In genomic region chr2:52913746-52914145, GRCm38 (mm10) we compare ENCODE assay signal across 23 mouse cellular contexts. TPM values are rescaled to one million over a fixed set of nuclear protein-coding genes. Genes with fewer than 3 reads are reported as not detected.
A peak's percentile ranks its signal among the peaks of the same experiment; 100 is the strongest.
DNase-seq lines count a peak whose midpoint lies in the region; ATAC-seq lines count a peak whose summit lies in the region.
"Had no signal": no experiment of that assay in that cellular context is flagged by ENCODE, and none has a peak within 500 bp of the region (broad histone marks: within the 10 kb centered on the region; RNA-seq: fewer than 3 reads in every experiment).

No protein-coding gene starts in this region.

- 20% methylated on average over 5 of the region's 5 CpGs for WGBS in limb, embryonic 11.5 days
- 23% methylated on average over 5 of the region's 5 CpGs for WGBS in limb, embryonic 10.5 days
- 31% methylated on average over 5 of the region's 5 CpGs for WGBS in stomach, embryonic 16.5 days

- no peaks in the 10 kb centered on the region for H3K27me3 ChIP-seq in limb, embryonic 11.5 days (ENCODE audit: control insufficient read depth, insufficient read depth, low read length)
- no peaks in the 10 kb centered on the region for H3K27me3 ChIP-seq in limb, embryonic 10.5 days (ENCODE audit: low read depth, poor library complexity, severe bottlenecking)
- no peaks in the 10 kb centered on the region for H3K27me3 ChIP-seq in stomach, embryonic 16.5 days (ENCODE audit: control insufficient read depth, insufficient read depth, low read length)
- H3K27me3 ChIP-seq: heart, embryonic 13.5 days; midbrain, embryonic 13.5 days had no signal

- H3K4me1 ChIP-seq in limb, embryonic 11.5 days (ENCODE audit: control insufficient read depth, insufficient read depth, low read length) = peaks cover 7% of the 10 kb centered on the region; the same call in 1 of the 2 replicates
- peaks cover 18% of the 10 kb centered on the region for H3K4me1 ChIP-seq in limb, embryonic 10.5 days
- H3K4me1 ChIP-seq in stomach, embryonic 16.5 days (ENCODE audit: control insufficient read depth, insufficient read depth, low read length) = 0 out of 2 replicates have a peak, but pooled peaks cover 2% of the 10 kb centered on the region
- H3K4me1 ChIP-seq: heart, embryonic 13.5 days had no signal

- no peaks in the 10 kb centered on the region for H3K9me3 ChIP-seq in limb, embryonic 11.5 days (ENCODE audit: control insufficient read depth, low read length)
- no peaks in the 10 kb centered on the region for H3K9me3 ChIP-seq in limb, embryonic 10.5 days (replicated peaks)
- no peaks in the 10 kb centered on the region for H3K9me3 ChIP-seq in stomach, embryonic 16.5 days (replicated peaks; ENCODE audit: control insufficient read depth, low read length)
- H3K9me3 ChIP-seq: heart, embryonic 13.5 days; midbrain, embryonic 13.5 days had no signal

- no peak overlapping the region for H3K4me2 ChIP-seq in limb, embryonic 11.5 days (ENCODE audit: low read depth, severe bottlenecking)
- H3K4me2 ChIP-seq in stomach, embryonic 16.5 days (ENCODE audit: low read depth, low read length) = no peak overlapping the region
- H3K4me2 ChIP-seq: heart, embryonic 13.5 days; hindbrain, embryonic 14.5 days; midbrain, embryonic 13.5 days had no signal

- no peaks in the 10 kb centered on the region for H3K36me3 ChIP-seq in limb, embryonic 11.5 days (ENCODE audit: control insufficient read depth, insufficient read depth, low read length)
- no peaks in the 10 kb centered on the region for H3K36me3 ChIP-seq in limb, embryonic 10.5 days
- no peaks in the 10 kb centered on the region for H3K36me3 ChIP-seq in stomach, embryonic 16.5 days (ENCODE audit: control insufficient read depth, insufficient read depth, low read length)
- H3K36me3 ChIP-seq: heart, embryonic 13.5 days; midbrain, embryonic 13.5 days had no signal

- ATAC-seq in limb, embryonic 11.5 days (ENCODE audit: insufficient number of reproducible peaks, low FRiP score, low TSS enrichment, low read depth) = no peak
- ATAC-seq in common myeloid progenitor, adult 5-6 weeks (replicated peaks; ENCODE audit: low read depth, poor library complexity, severe bottlenecking) = 0 out of 2 replicates have a peak, but pooled peaks have one; percentile 29
- 0 out of 2 replicates have a peak, but pooled peaks have one; percentile 44 for ATAC-seq in stomach, embryonic 16.5 days (ENCODE audit: insufficient read depth, low FRiP score)
- ATAC-seq: midbrain, embryonic 13.5 days had no signal

- H3K4me3 ChIP-seq in limb, embryonic 11.5 days (ENCODE audit: low read depth, low read length) = no peak overlapping the region
- H3K4me3 ChIP-seq in limb, embryonic 10.5 days = no peak overlapping the region
- H3K4me3 ChIP-seq in stomach, embryonic 16.5 days (replicated peaks; ENCODE audit: low read length) = no peak overlapping the region
- H3K4me3 ChIP-seq: heart, embryonic 13.5 days; midbrain, embryonic 13.5 days; myocyte had no signal

- no peak overlapping the region for H3K27ac ChIP-seq in limb, embryonic 11.5 days (replicated peaks; ENCODE audit: low read depth, low read length)
- no peak overlapping the region for H3K27ac ChIP-seq in limb, embryonic 10.5 days
- H3K27ac ChIP-seq in stomach, embryonic 16.5 days (ENCODE audit: low read length) = no peak overlapping the region
- H3K27ac ChIP-seq: heart, embryonic 13.5 days; hindbrain, embryonic 14.5 days; liver, embryonic 14.5 days; midbrain, embryonic 13.5 days had no signal

- H3K9ac ChIP-seq in limb, embryonic 11.5 days (ENCODE audit: low read length) = no peak overlapping the region
- no peak overlapping the region for H3K9ac ChIP-seq in stomach, embryonic 16.5 days (ENCODE audit: low read length)
- H3K9ac ChIP-seq: heart, embryonic 13.5 days; hindbrain, embryonic 14.5 days; liver, embryonic 14.5 days; midbrain, embryonic 13.5 days had no signal

- peak; percentile 31 for DNase-seq in limb, embryonic 11.5 days (ENCODE audit: low spot score)
- DNase-seq in limb, embryonic 10.5 days (ENCODE audit: low spot score) = no peak
- DNase-seq in ES-CJ7 (ENCODE audit: low read depth, low spot score) = peak; percentile 71
- DNase-seq in urinary bladder, postnatal 14 days (ENCODE audit: low spot score) = no peak
- DNase-seq in spleen, adult 18-20 months = no peak
- DNase-seq: adrenal gland, adult 8-10 months; B cell, adult 2 months; cerebellum, adult 18-20 months; cerebellum, postnatal 25 days; gastrocnemius, postnatal 10 days; heart, adult 18-20 months; heart, postnatal 36 days; kidney, adult 8-10 months; lung, postnatal 14 days; right cerebral cortex, postnatal 14 days; thymus, postnatal 36 days had no signal

RNA-seq across cellular contexts. Expression of gene Fmnl2, which starts 56.1 kb away (rescaled TPM):
- polyA plus RNA-seq in limb, embryonic 11.5 days (2014; fragmentation: Nextera tagmentation; extraction: Ambion mirVana) = 10.4 and 11.2 TPM in 2 replicates
- 6.2 and 7.9 TPM in 2 replicates for polyA plus RNA-seq in limb, embryonic 10.5 days (2016; fragmentation: Nextera tagmentation; extraction: Ambion mirVana)
- 3.5 and 5.8 TPM in 2 replicates for total RNA-seq in common myeloid progenitor, adult 5-6 weeks (2017)
- polyA plus RNA-seq in stomach, embryonic 16.5 days (2015; fragmentation: Nextera tagmentation; extraction: Ambion mirVana) = 3.3 TPM in 2 replicates

Comparison
In these comparisons a context has a peak if more than half of its experiments do, and no peak if none do; other contexts are left out.
1. DNase-seq: peak in limb, embryonic 11.5 days (single experiment) and ES-CJ7 (single experiment); none in limb, embryonic 10.5 days (single experiment), urinary bladder, postnatal 14 days (single experiment) and spleen, adult 18-20 months (0 of 2).